Mouse (Mus musculus): ENCODE data around the gene Ddx3x.

DNA sequence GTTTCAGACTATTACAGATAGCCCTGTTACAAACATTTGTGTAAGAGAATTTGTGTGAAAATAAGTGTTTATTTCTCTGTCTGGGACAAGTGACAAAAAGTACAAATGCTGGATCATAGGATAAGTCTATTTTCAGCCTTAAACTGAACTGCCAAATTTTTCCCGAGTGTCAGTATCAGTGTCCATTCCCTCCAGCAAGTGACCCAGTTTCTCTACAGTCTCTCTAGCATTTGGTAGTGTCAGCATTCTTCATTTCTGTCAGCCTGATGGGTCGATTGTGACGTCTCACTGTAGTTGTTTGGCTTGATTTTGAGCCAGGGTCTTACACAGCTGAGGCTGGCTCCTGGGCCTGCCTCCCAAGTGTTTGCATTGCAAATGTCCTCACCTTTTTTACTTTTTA is 17.4 kb upstream of the Ddx3x start:
- no peak for TF ChIP-seq CTCF (conservative IDR thresholded peaks at IDR 0.05; ENCODE audit: low read length)
- TF ChIP-seq POU5F1 (IDR thresholded peaks at IDR 0.05; ENCODE audit: borderline replicate concordance, low read length), result no peak
